Mouse (Mus musculus): ENCODE measurements at regions not wholly inside any gene's neighbourhood (a gene's known extent, or its start where the extent isn't known, plus 50 kb on each side); places are given as distances from the start of the nearest gene placed in this dataset.

DNA sequence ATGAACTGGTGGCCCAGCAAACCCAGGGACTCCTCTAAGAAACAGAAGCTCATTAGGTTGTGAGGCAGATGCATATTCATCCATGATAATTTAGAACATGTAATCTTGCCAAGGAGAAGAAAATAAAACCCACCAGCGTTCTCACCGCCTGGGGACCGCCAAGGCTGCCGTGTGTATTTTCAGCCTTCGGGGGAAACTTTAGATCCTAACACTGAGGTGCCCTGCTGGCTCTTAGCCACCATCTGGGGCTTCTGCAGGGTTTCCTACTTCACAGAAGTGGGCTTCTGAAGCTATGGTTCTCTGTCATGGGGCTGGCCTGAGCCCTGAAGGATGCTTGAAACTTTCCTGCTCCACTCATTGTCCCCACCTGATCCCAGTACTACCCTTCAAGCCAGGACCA, 90.8 kb upstream of the Kcng1 start:
- TF ChIP-seq POLR2A (IDR thresholded peaks at IDR 0.05; ENCODE audit: insufficient read depth, low read length) (no peak), CTCF (IDR thresholded peaks at IDR 0.05; ENCODE audit: low read depth, low read length) (no peak)

Measured in ES-Bruce4 (cell line).